Mouse (Mus musculus): ENCODE data around the gene Gm4559. TPM values are rescaled to one million over a fixed set of nuclear protein-coding genes. Genes with fewer than 3 reads are reported as not detected.
"Not testable (repeated sequence)": the region's sequence is repeated elsewhere in the genome, so short reads cannot be mapped to it uniquely, and the experiment has no call there.

Gene Gm4559
- polyA plus RNA-seq, 1 experiment from 2014 or later = not detected

DNA sequence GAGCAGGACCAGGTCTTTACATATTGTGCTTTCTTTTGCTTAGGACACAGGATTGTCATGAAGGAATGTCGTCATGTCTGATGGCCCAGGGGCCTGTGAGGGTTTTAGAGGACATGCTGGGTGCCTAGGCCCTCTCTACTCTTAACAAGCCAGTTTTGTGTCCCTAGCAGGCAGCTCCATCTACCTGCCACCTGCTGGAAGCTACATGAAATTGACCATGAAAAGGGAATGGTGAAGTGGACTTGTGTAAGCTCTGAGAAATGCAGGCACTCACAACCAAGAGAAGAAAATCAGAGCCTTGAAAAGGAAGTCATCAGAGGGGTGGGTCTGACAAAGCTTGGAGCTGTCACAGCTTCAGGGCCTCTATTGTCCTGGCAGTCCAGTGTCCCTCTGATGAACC is 5.1 kb upstream of the Gm4559 start:
- H3K4me2 ChIP-seq (replicated peaks; ENCODE audit: low read depth, low read length); H3K27me3 ChIP-seq (replicated peaks; ENCODE audit: insufficient read depth, low read length); H3K4me1 ChIP-seq (ENCODE audit: insufficient read depth, low read depth, low read length); ATAC-seq; H3K27ac ChIP-seq (ENCODE audit: low read length); H3K36me3 ChIP-seq (ENCODE audit: insufficient read depth, low read length); H3K9me3 ChIP-seq (ENCODE audit: low read length); H3K4me3 ChIP-seq (ENCODE audit: low read depth, low read length); DNase-seq (ENCODE audit: low spot score); H3K9ac ChIP-seq (replicated peaks; ENCODE audit: low read depth): not testable (repeated sequence)
- TF ChIP-seq CTCF (IDR thresholded peaks at IDR 0.05) = peak; percentile 45
- 80% methylated on average over 1 of the region's 1 CpGs for WGBS

DNA sequence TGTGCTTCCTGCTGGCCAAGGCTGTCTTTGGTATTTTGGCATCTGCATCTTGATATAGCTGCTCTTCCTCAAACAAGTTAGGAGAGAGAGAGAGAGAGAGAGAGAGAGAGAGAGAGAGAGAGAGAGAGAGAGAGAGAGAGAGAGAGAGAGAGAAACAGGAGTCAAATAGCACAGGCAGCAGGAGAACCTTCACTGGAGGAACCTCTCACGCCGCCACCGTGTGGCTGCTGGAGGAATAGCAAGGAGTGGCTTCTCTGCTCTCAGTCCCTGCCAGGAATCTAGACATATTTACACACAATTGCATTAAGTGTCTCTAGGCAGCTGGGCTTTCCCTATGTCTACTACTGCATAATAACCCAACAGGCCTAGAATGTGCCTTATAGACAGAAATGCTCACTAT is 4.0 kb upstream of the Gm4559 start:
- H3K4me1 ChIP-seq (ENCODE audit: insufficient read depth, low read depth, low read length); H3K4me3 ChIP-seq (ENCODE audit: low read depth, low read length); H3K36me3 ChIP-seq (ENCODE audit: insufficient read depth, low read length); H3K4me2 ChIP-seq (replicated peaks; ENCODE audit: low read depth, low read length); H3K9ac ChIP-seq (replicated peaks; ENCODE audit: low read depth); H3K27me3 ChIP-seq (replicated peaks; ENCODE audit: insufficient read depth, low read length); H3K9me3 ChIP-seq (ENCODE audit: low read length); H3K27ac ChIP-seq (ENCODE audit: low read length): not testable (repeated sequence)
- peak; percentile 74 for ATAC-seq
- peak; percentile 60 for DNase-seq (ENCODE audit: low spot score)
- WGBS = 0% methylated on average over 3 of the region's 3 CpGs
- peak; percentile 75 for TF ChIP-seq CTCF (IDR thresholded peaks at IDR 0.05)

DNA sequence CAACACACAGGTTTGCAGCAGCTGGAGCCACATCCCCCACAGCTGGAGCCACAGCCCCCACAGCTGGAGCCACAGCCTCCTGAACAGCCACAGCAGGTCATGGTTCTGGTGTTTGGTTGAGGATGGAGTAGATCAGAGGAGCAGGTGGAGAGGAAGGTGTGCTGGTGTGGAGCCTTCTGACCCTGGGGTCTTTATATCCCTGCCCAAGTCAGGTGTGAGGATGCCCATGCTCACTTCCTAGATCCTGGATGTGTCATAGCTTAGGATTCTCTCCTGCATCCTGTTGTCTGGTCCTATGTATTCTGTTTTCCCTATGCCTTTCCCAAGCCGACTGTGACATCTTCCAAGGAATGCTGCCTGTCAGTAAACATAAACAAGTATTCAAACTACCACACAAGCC is 15.9 kb downstream of the Gm4559 start, which contains the start of gene Gm2431:
TSS of gene Gm2431 (minus strand) at position 101 of the 400 bp plus-strand sequence.
- ATAC-seq; H3K36me3 ChIP-seq (ENCODE audit: insufficient read depth, low read length); H3K9me3 ChIP-seq (ENCODE audit: low read length); H3K4me1 ChIP-seq (ENCODE audit: insufficient read depth, low read depth, low read length); H3K27me3 ChIP-seq (replicated peaks; ENCODE audit: insufficient read depth, low read length); DNase-seq (ENCODE audit: low spot score); H3K9ac ChIP-seq (replicated peaks; ENCODE audit: low read depth); H3K4me2 ChIP-seq (replicated peaks; ENCODE audit: low read depth, low read length); H3K27ac ChIP-seq (ENCODE audit: low read length); H3K4me3 ChIP-seq (ENCODE audit: low read depth, low read length): not testable (repeated sequence)
- 30% methylated on average over 1 of the region's 1 CpGs for WGBS

DNA sequence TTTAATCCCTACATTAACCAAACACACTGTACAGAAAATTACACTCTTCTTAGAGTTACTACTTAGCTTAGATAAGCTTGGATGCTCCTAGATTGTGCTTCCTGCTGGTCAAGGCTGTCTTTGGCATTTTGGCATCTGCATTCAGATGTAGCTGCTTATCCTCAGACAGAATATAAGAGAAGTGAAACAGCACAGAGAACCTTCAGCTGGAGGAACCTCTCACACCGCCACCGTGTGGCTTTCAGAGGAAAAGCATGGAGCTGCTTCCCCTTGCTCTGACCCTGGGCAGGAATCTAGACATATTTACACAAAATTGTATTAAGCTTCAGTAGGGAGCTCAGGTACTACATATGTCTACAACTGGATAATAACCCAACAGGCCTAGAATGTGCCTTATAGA is 18.6 kb downstream of the Gm4559 start:
- H3K9me3 ChIP-seq (ENCODE audit: low read length) = no peaks in the 10 kb centered on the region
- ATAC-seq (no peak), DNase-seq (ENCODE audit: low spot score) (peak; percentile 61)
- H3K4me1 ChIP-seq (ENCODE audit: insufficient read depth, low read depth, low read length) = no peaks in the 10 kb centered on the region
- no peak overlapping the region for H3K4me3 ChIP-seq (ENCODE audit: low read depth, low read length)
- H3K36me3 ChIP-seq (ENCODE audit: insufficient read depth, low read length) = no peaks in the 10 kb centered on the region
- 0% methylated on average over 2 of the region's 2 CpGs for WGBS
- TF ChIP-seq CTCF (IDR thresholded peaks at IDR 0.05) (peak; percentile 74), EP300 (IDR thresholded peaks at IDR 0.05) (no peak)
- no peak overlapping the region for H3K4me2 ChIP-seq (replicated peaks; ENCODE audit: low read depth, low read length)
- no peak overlapping the region for H3K9ac ChIP-seq (replicated peaks; ENCODE audit: low read depth)
- no peak overlapping the region for H3K27ac ChIP-seq (ENCODE audit: low read length)
- H3K27me3 ChIP-seq (replicated peaks; ENCODE audit: insufficient read depth, low read length) = no peaks in the 10 kb centered on the region

DNA sequence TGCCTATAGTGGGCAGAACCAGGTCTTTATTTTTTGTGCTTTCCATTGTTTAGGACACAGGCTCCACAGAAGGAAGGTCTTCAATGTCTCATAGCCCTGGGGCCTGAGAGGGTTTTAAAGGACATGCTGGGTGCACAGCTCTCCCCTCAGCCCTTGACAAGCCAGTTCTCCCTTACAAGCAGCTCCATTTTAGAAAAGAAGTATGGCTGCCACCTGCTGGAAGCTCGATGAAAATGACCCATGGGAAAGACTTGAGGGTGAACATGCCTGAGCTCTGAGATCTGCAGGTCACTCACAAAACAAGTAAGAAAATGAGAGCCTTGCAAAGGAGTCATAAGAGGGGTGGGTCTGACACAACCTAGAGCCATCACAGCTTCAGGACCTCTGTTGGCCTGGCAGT is 24.3 kb downstream of the Gm4559 start:
- WGBS = 0% methylated on average over 1 of the region's 1 CpGs
- Histone ChIP-seq H3K4me3 (ENCODE audit: low read depth, low read length) (no peak overlapping the region), H3K4me2 (replicated peaks; ENCODE audit: low read depth, low read length) (no peak overlapping the region), H3K36me3 (ENCODE audit: insufficient read depth, low read length) (no peaks in the 10 kb centered on the region), H3K27ac (ENCODE audit: low read length) (no peak overlapping the region), H3K4me1 (ENCODE audit: insufficient read depth, low read depth, low read length) (no peaks in the 10 kb centered on the region), H3K9me3 (ENCODE audit: low read length) (no peaks in the 10 kb centered on the region), H3K9ac (replicated peaks; ENCODE audit: low read depth) (no peak overlapping the region), H3K27me3 (replicated peaks; ENCODE audit: insufficient read depth, low read length) (no peaks in the 10 kb centered on the region)
- TF ChIP-seq CTCF (IDR thresholded peaks at IDR 0.05) = peak; percentile 66
- no peak for TF ChIP-seq EP300 (IDR thresholded peaks at IDR 0.05)
- peak; percentile 57 for DNase-seq (ENCODE audit: low spot score)
- no peak for ATAC-seq

DNA sequence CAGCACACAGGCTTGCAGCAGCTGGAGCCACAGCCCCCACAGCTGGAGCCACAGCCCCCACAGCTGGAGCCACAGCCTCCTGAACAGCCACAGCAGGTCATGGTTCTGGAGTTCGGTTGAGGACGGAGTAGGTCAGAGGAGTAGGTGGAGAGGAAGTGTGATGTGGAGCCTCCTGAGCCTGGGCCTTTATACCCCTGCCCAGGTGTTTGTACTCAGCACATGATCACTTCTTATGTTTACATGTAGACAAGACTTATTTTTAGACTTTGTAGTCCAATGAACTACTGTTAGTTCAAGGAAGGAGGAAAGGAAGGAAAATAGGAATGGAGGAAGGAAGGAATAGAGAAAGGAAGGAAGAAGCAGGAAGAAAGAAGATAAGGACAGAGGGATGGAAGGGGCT is 33.2 kb downstream of the Gm4559 start, which contains the start of gene Gm40460:
TSS of gene Gm40460 (minus strand) at position 101 of the 400 bp plus-strand sequence.
- Histone ChIP-seq H3K27me3 (replicated peaks; ENCODE audit: insufficient read depth, low read length) (no peaks in the 10 kb centered on the region), H3K4me1 (ENCODE audit: insufficient read depth, low read depth, low read length) (no peaks in the 10 kb centered on the region), H3K36me3 (ENCODE audit: insufficient read depth, low read length) (no peaks in the 10 kb centered on the region), H3K9ac (replicated peaks; ENCODE audit: low read depth) (no peak within 1 kb of the TSS), H3K9me3 (ENCODE audit: low read length) (no peaks in the 10 kb centered on the region), H3K27ac (ENCODE audit: low read length) (no peak within 1 kb of the TSS), H3K4me2 (replicated peaks; ENCODE audit: low read depth, low read length) (no peak within 1 kb of the TSS), H3K4me3 (ENCODE audit: low read depth, low read length) (no peak within 1 kb of the TSS)
- ATAC-seq (no peak), DNase-seq (ENCODE audit: low spot score) (no peak)
- WGBS = 50% methylated on average over 2 of the region's 2 CpGs
- no peak for TF ChIP-seq EP300 (IDR thresholded peaks at IDR 0.05)
- no peak for TF ChIP-seq CTCF (IDR thresholded peaks at IDR 0.05)

DNA sequence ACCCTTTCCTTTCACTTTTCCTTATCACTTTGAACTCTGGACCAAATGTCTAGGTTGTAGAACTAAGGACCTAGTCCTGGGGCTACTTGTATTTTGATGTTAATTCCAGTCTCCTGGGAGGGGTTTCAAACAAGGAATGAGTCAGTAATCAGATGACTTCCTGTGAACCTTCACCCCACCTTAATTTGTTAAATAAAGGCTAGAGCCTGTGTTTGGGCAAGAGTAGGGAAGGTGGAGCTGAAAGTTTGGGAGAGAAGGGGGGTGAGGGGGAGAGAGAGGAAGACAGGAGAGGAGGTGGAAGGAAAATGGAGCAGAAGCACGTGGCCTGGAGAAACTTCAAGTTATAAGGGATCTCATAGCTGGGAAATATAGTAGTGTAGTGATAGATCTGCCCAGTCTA is 42.6 kb downstream of the Gm4559 start:
- 20% methylated on average over 1 of the region's 1 CpGs for WGBS
- Histone ChIP-seq H3K4me3 (ENCODE audit: low read depth, low read length) (no peak overlapping the region), H3K4me2 (replicated peaks; ENCODE audit: low read depth, low read length) (no peak overlapping the region)

DNA sequence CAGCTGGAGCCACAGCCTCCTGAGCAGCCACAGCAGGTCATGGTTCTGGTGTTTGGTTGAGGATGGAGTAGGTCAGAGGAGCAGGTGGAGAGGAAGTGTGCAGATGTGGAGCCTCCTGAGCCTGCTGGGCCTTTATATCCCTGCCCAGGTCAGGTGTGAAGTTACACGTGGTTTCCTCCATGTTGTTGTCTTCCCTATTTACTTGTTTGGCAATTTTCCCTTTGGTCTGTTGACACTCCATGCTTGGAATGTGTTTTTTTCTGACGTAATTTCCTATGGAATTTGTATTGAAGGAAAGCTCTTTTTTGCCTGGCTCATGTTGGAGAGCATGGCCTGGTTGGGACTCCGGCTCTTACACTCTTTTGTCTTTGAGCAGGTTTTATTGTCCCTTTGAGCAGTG is 44.3 kb downstream of the Gm4559 start, which contains the start of gene Krtap5-5:
TSS of gene Krtap5-5 (minus strand) at position 101 of the 400 bp plus-strand sequence.
- H3K9ac ChIP-seq (replicated peaks; ENCODE audit: low read depth); H3K4me3 ChIP-seq (ENCODE audit: low read depth, low read length); H3K4me2 ChIP-seq (replicated peaks; ENCODE audit: low read depth, low read length); H3K27ac ChIP-seq (ENCODE audit: low read length); H3K36me3 ChIP-seq (ENCODE audit: insufficient read depth, low read length); H3K9me3 ChIP-seq (ENCODE audit: low read length); H3K4me1 ChIP-seq (ENCODE audit: insufficient read depth, low read depth, low read length); H3K27me3 ChIP-seq (replicated peaks; ENCODE audit: insufficient read depth, low read length); ATAC-seq: not testable (repeated sequence)
- WGBS = 30% methylated on average over 3 of the region's 3 CpGs
- peak; percentile 41 for DNase-seq (ENCODE audit: low spot score)

More for the DNA sequence above, 42.6 kb downstream of the Gm4559 start:
- no peak overlapping the region for H3K27ac ChIP-seq (ENCODE audit: low read length)
- no peak for DNase-seq (ENCODE audit: low spot score)
- TF ChIP-seq EP300 (IDR thresholded peaks at IDR 0.05) = no peak
- no peak for TF ChIP-seq CTCF (IDR thresholded peaks at IDR 0.05)
- ATAC-seq = no peak
- H3K36me3 ChIP-seq (ENCODE audit: insufficient read depth, low read length) = no peaks in the 10 kb centered on the region
- H3K27me3 ChIP-seq (replicated peaks; ENCODE audit: insufficient read depth, low read length) = no peaks in the 10 kb centered on the region
- no peak overlapping the region for H3K9ac ChIP-seq (replicated peaks; ENCODE audit: low read depth)
- H3K4me1 ChIP-seq (ENCODE audit: insufficient read depth, low read depth, low read length) = no peaks in the 10 kb centered on the region
- no peaks in the 10 kb centered on the region for H3K9me3 ChIP-seq (ENCODE audit: low read length)
